Mouse (Mus musculus) intestine, embryonic 14.5 days (tissue): ENCODE data around the gene Zfp658. TPM values are rescaled to one million over a fixed set of nuclear protein-coding genes. Genes with fewer than 3 reads are reported as not detected.

ENCODE experiments used
- ATAC-seq: fragments of 200-750 bp; cut with Nextera tagmentation; replicated peaks from 2 replicates; pipeline ENCODE4 v1.8.0; 2017; ENCODE audit warnings: low read depth, moderate number of reproducible peaks, moderate TSS enrichment, moderate library complexity; ENCODE audit not compliant: low FRiP score, low TSS enrichment
- DNase-seq: peaks from one replicate; pipeline ENCODE4 v3.0.0-alpha.2; 2018; ENCODE audit warnings: low spot score
- H3K27ac ChIP-seq: fragments of 300-500 bp; sonication (generic); 2 replicates; pipeline ENCODE4 v1.5.1; 2014; ENCODE audit warnings: low read depth, mild to moderate bottlenecking, control low read depth
- H3K27me3 ChIP-seq: fragments of 300-500 bp; sonication (generic); replicated peaks from 2 replicates; pipeline ENCODE4 v1.6.1; 2014; ENCODE audit warnings: low read length, control low read depth; ENCODE audit not compliant: control insufficient read depth, insufficient read depth
- H3K36me3 ChIP-seq: fragments of 300-500 bp; sonication (generic); 2 replicates; pipeline ENCODE4 v1.6.1; 2014; ENCODE audit warnings: low read length, control low read depth; ENCODE audit not compliant: control insufficient read depth, insufficient read depth
- H3K4me1 ChIP-seq: fragments of 300-500 bp; sonication (generic); replicated peaks from 2 replicates; pipeline ENCODE4 v1.6.1; 2014; ENCODE audit warnings: low read length, control low read depth, mixed read lengths; ENCODE audit not compliant: control insufficient read depth, insufficient read depth
- H3K4me2 ChIP-seq: fragments of 300-500 bp; sonication (generic); 2 replicates; pipeline ENCODE4 v1.6.1; 2014; ENCODE audit warnings: low read length
- H3K4me3 ChIP-seq: fragments of 300-500 bp; sonication (generic); 2 replicates; pipeline ENCODE4 v1.5.1; 2014; ENCODE audit warnings: low read depth, low read length, control low read depth, mixed read lengths
- H3K9ac ChIP-seq: fragments of 300-500 bp; sonication (generic); 2 replicates; pipeline ENCODE4 v1.6.1; 2014; ENCODE audit warnings: mild to moderate bottlenecking, low read length
- H3K9me3 ChIP-seq: fragments of 300-500 bp; sonication (generic); 2 replicates; pipeline ENCODE4 v1.6.1; 2016; ENCODE audit warnings: low read length, control low read depth; ENCODE audit not compliant: control insufficient read depth
- WGBS: fragments of 180-500 bp; shearing (Covaris S2); extraction: QIAGEN DNeasy Blood & Tissue Kit; methylation state at CpG from one replicate; pipeline ENCODE4 v1.1.7; 2014; 5-methylcytosine and 5-hydroxymethylcytosine counted together
- polyA plus RNA-seq: library from polyadenylated mRNA; unstranded; fragments of >200 nt; fragmentation: Nextera tagmentation; extraction: Ambion mirVana; gene quantifications from 2 replicates; pipeline ENCODE4 v1.2.1, GENCODE M21; 2014

The Zfp658 gene
- polyA plus RNA-seq, 1 experiment from 2014 or later = 3.4 TPM

DNA sequence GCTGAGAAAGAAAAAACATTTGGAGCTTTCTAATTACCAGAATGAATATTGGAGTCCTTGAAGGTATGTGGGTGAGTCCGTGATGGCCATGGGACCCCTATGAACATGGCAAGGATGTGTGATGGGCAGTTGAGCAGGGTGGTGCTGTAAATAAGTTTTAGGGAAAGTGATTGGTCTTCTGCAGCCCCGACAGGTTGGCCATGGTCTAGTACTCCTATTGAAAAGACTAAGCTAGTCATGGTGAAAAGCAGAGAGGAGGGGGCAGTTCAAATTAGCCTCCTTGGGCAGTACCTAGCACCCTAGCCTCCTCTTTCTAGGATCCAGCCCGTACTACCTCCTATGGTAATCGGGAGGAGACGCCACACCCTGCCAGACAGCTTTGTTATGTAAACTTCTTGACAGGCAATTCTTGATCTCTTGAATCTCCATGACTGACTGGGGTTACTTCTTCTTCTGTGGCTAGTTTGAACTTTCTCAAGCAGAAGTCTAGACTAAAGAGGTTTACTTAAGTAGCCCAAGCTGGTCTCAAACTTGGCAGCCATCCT lies 45.8 kb downstream of the Zfp658 start:
- Histone ChIP-seq H3K27ac (no peak overlapping the region), H3K27me3 (no peaks in the 10 kb centered on the region), H3K4me3 (no peak overlapping the region), H3K4me2 (no peak overlapping the region; the same call in 1 of the 2 replicates), H3K4me1 (no peaks in the 10 kb centered on the region), H3K36me3 (no peaks in the 10 kb centered on the region), H3K9ac (no peak overlapping the region), H3K9me3 (no peaks in the 10 kb centered on the region)
- no peak for ATAC-seq
- WGBS = 46% methylated on average over 5 of the region's 5 CpGs
- no peak for DNase-seq

GRCm38 (mm10) chr7:43608316-43608824 lies 46.3 kb downstream of the Zfp658 start:
- 68% methylated on average over 7 of the region's 7 CpGs for whole genome bisulfite sequencing
- Histone ChIP-seq H3K27ac (no peak overlapping the region), H3K9ac (no peak overlapping the region), H3K36me3 (no peaks in the 10 kb centered on the region), H3K9me3 (no peaks in the 10 kb centered on the region), H3K4me2 (no peak overlapping the region), H3K4me1 (no peaks in the 10 kb centered on the region), H3K4me3 (no peak overlapping the region), H3K27me3 (no peaks in the 10 kb centered on the region)
- ATAC-seq = no peak
- DNase-seq = no peak

GRCm38 (mm10) chr7:43613816-43614551 lies 51.9 kb downstream of the Zfp658 start:
- Histone ChIP-seq H3K27ac (no peak overlapping the region), H3K4me2 (no peak overlapping the region), H3K9me3 (no peaks in the 10 kb centered on the region), H3K9ac (no peak overlapping the region), H3K4me3 (no peak overlapping the region), H3K27me3 (no peaks in the 10 kb centered on the region), H3K4me1 (no peaks in the 10 kb centered on the region), H3K36me3 (no peaks in the 10 kb centered on the region)
- DNase-seq (no peak), ATAC-seq (no peak)
- WGBS = 91% methylated on average over 14 of the region's 14 CpGs

GRCm38 (mm10) chr7:43622927-43623326 lies 60.9 kb downstream of the Zfp658 start:
- Histone ChIP-seq H3K36me3 (no peaks in the 10 kb centered on the region), H3K27ac (no peak overlapping the region), H3K27me3 (no peaks in the 10 kb centered on the region), H3K9ac (no peak overlapping the region), H3K9me3 (no peaks in the 10 kb centered on the region), H3K4me3 (no peak overlapping the region), H3K4me2 (no peak overlapping the region), H3K4me1 (no peaks in the 10 kb centered on the region)
- ATAC-seq = no peak
- 72% methylated on average over 7 of the region's 7 CpGs for WGBS
- DNase-seq = no peak

DNA sequence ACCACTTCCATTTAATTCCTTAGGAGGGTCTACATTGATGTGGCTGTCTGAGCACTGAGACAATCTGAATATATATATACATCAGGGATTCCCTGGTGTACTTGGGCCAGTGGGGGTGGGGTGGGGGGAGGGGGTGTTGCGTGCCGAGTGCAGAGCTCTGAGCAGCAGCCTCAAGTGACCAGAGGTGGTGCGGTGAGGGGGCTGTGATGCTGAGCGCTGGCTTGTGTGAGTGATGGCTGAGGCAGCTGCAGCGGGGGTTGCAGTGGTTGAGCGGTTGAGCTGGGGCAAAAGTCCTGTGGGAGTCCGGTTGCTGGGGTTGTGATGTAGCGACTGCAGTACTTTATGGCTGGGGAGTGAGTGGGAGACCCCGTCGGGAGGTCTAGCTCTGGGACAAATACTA lies 61.8 kb downstream of the Zfp658 start:
- Histone ChIP-seq H3K36me3 (no peaks in the 10 kb centered on the region), H3K27me3 (no peaks in the 10 kb centered on the region), H3K4me3 (no peak overlapping the region), H3K27ac (no peak overlapping the region), H3K4me2 (no peak overlapping the region), H3K9me3 (no peaks in the 10 kb centered on the region), H3K9ac (no peak overlapping the region), H3K4me1 (no peaks in the 10 kb centered on the region)
- ATAC-seq = no peak
- no peak for DNase-seq
- WGBS = 17% methylated on average over 10 of the region's 10 CpGs

Other genes starting within 250 kb of the Zfp658 start
- 14.1 and 14.9 TPM in 2 replicates for gene Zfp715, start 249.0 kb upstream of the Zfp658 start, polyA plus RNA-seq
- 0.30 and 0.66 TPM in 2 replicates for gene Siglecf, start 210.9 kb upstream of the Zfp658 start, polyA plus RNA-seq
- 0.20 and 0.31 TPM in 2 replicates for gene Siglecg, start 154.1 kb upstream of the Zfp658 start, polyA plus RNA-seq
- gene Lim2, start 134.6 kb upstream of the Zfp658 start, polyA plus RNA-seq = 0.22 and 0.60 TPM in 2 replicates
- 2.8 and 3.4 TPM in 2 replicates for gene Nkg7, start 125.2 kb upstream of the Zfp658 start, polyA plus RNA-seq
- gene Cldnd2, start 121.5 kb upstream of the Zfp658 start, polyA plus RNA-seq = not detected in 2 replicates
- gene Etfb, start 118.2 kb upstream of the Zfp658 start, polyA plus RNA-seq = 347 and 370 TPM in 2 replicates
- 0.39 TPM in 1 of 2 replicates, not detected in the other for gene Gm45233, start 118.1 kb upstream of the Zfp658 start, polyA plus RNA-seq
- 4.2 and 5.6 TPM in 2 replicates for gene Vsig10l, start 99.1 kb upstream of the Zfp658 start, polyA plus RNA-seq
- gene Iglon5, start 72.2 kb upstream of the Zfp658 start, polyA plus RNA-seq = 0.67 and 0.72 TPM in 2 replicates
- gene 4931406B18Rik, start 56.3 kb upstream of the Zfp658 start, polyA plus RNA-seq = not detected in 2 replicates
- 1.7 and 2.0 TPM in 2 replicates for gene Cd33, start 17.8 kb upstream of the Zfp658 start, polyA plus RNA-seq
- gene Zfp719, start 17.4 kb downstream of the Zfp658 start, polyA plus RNA-seq = 12.4 TPM in 2 replicates
- gene Zfp819, start 44.9 kb downstream of the Zfp658 start, polyA plus RNA-seq = not detected in 2 replicates
- 2.3 and 3.5 TPM in 2 replicates for gene Ceacam18, start 72.5 kb downstream of the Zfp658 start, polyA plus RNA-seq
- gene Siglece, start 97.9 kb downstream of the Zfp658 start, polyA plus RNA-seq = 1.2 and 1.7 TPM in 2 replicates
- 9.4 and 9.8 TPM in 2 replicates for gene Ctu1, start 109.8 kb downstream of the Zfp658 start, polyA plus RNA-seq
- 0.26 and 0.39 TPM in 2 replicates for gene Klk14, start 128.2 kb downstream of the Zfp658 start, polyA plus RNA-seq
- 0.86 and 1.2 TPM in 2 replicates for gene Klk13, start 150.3 kb downstream of the Zfp658 start, polyA plus RNA-seq
- gene Klk12, start 206.6 kb downstream of the Zfp658 start, polyA plus RNA-seq = not detected in 2 replicates
- not detected in 2 replicates for gene Klk11, start 212.3 kb downstream of the Zfp658 start, polyA plus RNA-seq
- 1.1 and 1.4 TPM in 2 replicates for gene Klk10, start 218.8 kb downstream of the Zfp658 start, polyA plus RNA-seq
- gene Klk9, start 229.6 kb downstream of the Zfp658 start, polyA plus RNA-seq = not detected in 2 replicates
- gene Klk8, start 235.3 kb downstream of the Zfp658 start, polyA plus RNA-seq = 26.7 and 29.9 TPM in 2 replicates
- gene Klk7, start 249.0 kb downstream of the Zfp658 start, polyA plus RNA-seq = 0.12 TPM in 1 of 2 replicates, not detected in the other